Mouse (Mus musculus): ENCODE measurements around the gene Calhm2.
A peak's percentile ranks its signal among the peaks of the same experiment; 100 is the strongest.
"Not testable (repeated sequence)": the region's sequence is repeated elsewhere in the genome, so short reads cannot be mapped to it uniquely, and the experiment has no call there.

Calhm2 gene

GRCm38 (mm10) chr19:47149854-47150253, 11.8 kb upstream of the Calhm2 start:
- DNase-seq = no peak

GRCm38 (mm10) chr19:47148267-47148847, 10.3 kb upstream of the Calhm2 start:
- DNase-seq = no peak

- DNase-seq = no peak
Measured at GRCm38 (mm10) chr19:47144154-47144553, 6.1 kb upstream of the Calhm2 start, which contains the start of gene Calhm1. TSS of gene Calhm1 (minus strand) at chr19:47144254.

GRCm38 (mm10) chr19:47142438-47142837, 4.3 kb upstream of the Calhm2 start:
- DNase-seq = no peak

GRCm38 (mm10) chr19:47139611-47140010, 1.5 kb upstream of the Calhm2 start:
- DNase-seq = not testable (repeated sequence)

GRCm38 (mm10) chr19:47137051-47137581, 978 bp downstream of the Calhm2 start:
- peak; percentile 37 for DNase-seq

GRCm38 (mm10) chr19:47136170-47136569, 1.9 kb downstream of the Calhm2 start:
- no peak for DNase-seq

GRCm38 (mm10) chr19:47135568-47135967, 2.5 kb downstream of the Calhm2 start:
- no peak for DNase-seq

- no peak for DNase-seq
Measured at GRCm38 (mm10) chr19:47133161-47133560, 4.9 kb downstream of the Calhm2 start.

GRCm38 (mm10) chr19:47130551-47131125, 7.5 kb downstream of the Calhm2 start:
- no peak for DNase-seq

GRCm38 (mm10) chr19:47128835-47129234, 9.3 kb downstream of the Calhm2 start:
- no peak for DNase-seq

GRCm38 (mm10) chr19:47128164-47128563, 9.9 kb downstream of the Calhm2 start:
- DNase-seq = no peak

GRCm38 (mm10) chr19:47122802-47123201, 15.3 kb downstream of the Calhm2 start:
- peak; percentile 50 for DNase-seq

GRCm38 (mm10) chr19:47121054-47121453, 17.0 kb downstream of the Calhm2 start:
- no peak for DNase-seq

- DNase-seq = no peak
Measured at GRCm38 (mm10) chr19:47118634-47119033, 19.5 kb downstream of the Calhm2 start.

GRCm38 (mm10) chr19:47104641-47105271, 33.3 kb downstream of the Calhm2 start:
- DNase-seq = no peak

GRCm38 (mm10) chr19:47101080-47101479, 37.0 kb downstream of the Calhm2 start:
- no peak for DNase-seq

- DNase-seq = peak; percentile 95
Measured at GRCm38 (mm10) chr19:47090550-47091156, 47.4 kb downstream of the Calhm2 start, which contains the start of the genes Usmg5 and Pdcd11. TSS of gene Usmg5 (minus strand) at chr19:47090647. TSS of gene Pdcd11 (plus strand) at chr19:47090768.

- DNase-seq = peak; percentile 15
Measured at GRCm38 (mm10) chr19:47089718-47090525, 48.2 kb downstream of the Calhm2 start.

- DNase-seq = no peak
Measured at GRCm38 (mm10) chr19:47088226-47088625, 49.9 kb downstream of the Calhm2 start.

- peak; percentile 82 for DNase-seq
Measured at GRCm38 (mm10) chr19:47067924-47068611, 70.0 kb downstream of the Calhm2 start.
